Mouse (Mus musculus): ENCODE data around the gene Cyren.

Gene Cyren

GRCm38 (mm10) chr6:34866786-34867185 lies 11.1 kb downstream of the Cyren start:
- DNase-seq (ENCODE audit: low spot score), result no peak

- DNase-seq (ENCODE audit: low spot score), result no peak
Observed at GRCm38 (mm10) chr6:34865711-34866593, 11.9 kb downstream of the Cyren start.

DNA sequence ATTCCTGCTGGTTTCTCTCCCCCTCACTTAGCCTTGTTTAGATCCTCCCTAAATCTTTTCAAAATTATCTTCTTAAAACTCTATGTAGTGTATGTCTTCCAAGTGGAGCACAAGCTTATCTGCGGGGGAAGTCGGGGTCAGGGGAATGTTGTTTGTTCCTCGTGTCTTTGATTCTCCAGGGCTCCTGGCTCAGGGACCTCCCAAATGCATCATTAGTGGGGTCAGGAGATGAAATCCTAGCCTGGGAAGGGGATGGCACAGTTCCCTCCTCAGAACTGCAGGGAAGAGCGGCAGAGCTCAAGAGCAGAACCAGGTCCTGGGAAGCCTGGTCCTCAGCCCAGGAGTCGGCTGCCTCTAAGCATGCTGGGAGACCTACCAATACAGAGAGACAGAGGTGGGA lies 12.6 kb downstream of the Cyren start:
- no peak for DNase-seq (ENCODE audit: low spot score)

DNA sequence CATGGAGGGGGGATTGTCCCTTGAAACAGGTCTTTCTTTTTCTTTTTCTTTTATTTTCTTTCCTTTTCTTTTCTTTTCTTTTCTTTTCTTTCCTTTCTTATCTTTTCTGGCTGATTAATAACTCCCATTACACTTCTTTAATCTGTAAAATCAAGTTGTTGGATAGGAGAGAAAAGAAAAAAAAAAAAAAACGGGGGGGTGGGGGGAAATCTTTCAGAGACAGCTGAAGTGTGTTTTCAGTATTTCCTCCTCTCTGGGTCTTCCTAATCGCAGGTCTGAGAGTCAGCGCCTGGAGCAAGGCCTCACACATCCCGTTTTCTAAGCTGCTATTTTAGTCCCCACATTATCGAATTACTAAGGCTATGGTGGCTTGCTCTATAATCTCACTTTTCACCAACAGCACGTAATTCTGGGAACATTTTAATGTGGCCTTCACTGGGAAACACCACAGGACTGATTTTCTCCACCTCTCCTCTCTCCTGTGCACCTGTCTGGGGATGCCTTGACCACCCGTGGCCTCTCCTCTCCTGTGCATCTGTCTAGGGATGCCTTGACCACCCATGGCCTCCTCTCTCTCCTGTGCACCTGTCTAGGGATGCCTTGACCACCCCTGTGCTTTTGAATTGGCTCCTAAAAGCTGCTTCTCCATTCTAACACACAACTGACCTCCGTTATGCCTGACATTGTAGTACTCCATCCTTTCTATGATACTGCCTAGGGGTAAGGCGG lies 13.9 kb downstream of the Cyren start:
- DNase-seq (ENCODE audit: low spot score), result no peak

DNA sequence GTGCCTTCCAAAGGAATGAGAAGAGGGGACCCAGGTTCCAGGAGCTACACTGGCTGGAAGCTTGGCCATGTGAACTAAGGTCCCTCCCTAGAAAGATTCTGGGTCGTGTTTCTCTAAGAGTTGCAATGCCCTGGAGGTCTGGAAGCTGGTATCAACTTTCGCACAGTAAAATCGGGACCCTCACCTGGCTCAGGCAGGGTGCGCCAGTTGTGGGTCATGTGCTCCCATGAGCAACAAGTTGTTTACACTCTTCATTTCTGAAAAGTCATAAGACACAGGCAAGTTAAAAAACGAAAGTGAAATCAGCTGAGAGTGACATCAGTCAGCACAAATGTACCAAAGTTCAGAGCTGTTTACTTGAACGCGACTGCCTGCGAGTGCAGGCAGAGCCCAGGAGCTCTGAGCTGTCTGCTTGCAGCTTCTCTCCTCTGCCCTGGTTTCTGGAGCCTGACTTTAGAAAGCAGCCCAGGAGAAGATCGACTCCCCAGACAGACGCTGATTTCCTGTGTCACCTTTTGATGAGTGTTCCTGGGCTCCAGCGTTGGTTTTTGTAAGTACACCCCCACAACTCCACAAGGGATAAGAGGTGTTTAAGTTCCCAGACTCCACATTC lies 15.0 kb downstream of the Cyren start, which contains the start of gene Tmem140:
Gene Tmem140 (plus strand): TSS at position 356 of the 613 bp plus-strand sequence.
- DNase-seq (ENCODE audit: low spot score), result no peak

DNA sequence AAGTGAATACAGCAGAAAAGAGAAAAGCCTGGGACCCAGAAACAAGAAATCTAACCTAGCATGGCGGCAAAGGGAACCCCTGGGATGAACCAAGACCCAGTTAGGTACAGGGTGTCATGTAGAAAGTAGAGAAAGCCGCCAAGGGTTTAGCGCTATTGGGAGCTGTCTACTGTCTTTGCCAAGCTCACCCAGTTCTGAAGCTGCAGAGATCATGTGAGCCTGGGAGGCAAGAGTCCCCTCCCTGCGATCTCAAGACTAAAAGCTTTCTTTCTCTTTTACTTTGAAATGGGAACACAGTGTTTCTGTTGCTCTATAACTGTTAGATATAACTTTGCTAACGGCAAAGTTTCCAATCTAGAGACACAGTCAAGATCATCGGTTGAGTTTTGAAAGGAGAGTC lies 15.5 kb downstream of the Cyren start:
- DNase-seq (ENCODE audit: low spot score), result no peak

DNA sequence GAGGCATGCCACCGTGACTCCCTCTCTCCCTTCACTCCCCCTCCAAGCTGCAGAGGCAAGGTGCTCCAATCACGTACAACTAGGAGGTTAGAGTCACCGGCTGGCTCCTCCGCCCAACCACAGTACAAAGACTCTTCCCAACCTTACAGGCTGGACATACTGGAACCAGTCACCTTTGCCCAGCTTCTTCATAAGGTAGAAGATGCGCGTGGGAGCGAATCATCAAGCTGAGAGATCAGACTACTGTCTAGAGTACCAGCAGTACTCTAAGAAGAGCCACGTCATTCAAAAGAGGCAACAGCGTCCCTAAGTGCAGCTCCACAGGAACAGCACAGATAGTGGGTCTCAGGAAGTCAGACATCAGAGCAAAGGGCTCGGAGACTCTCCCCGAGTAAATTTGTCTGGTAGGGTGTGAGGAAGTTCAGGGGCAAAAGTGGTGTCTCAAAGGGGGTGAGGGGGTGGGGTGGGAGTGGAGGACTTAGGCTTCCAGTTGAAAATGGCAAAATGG lies 16.3 kb downstream of the Cyren start:
- DNase-seq (ENCODE audit: low spot score), result no peak

DNA sequence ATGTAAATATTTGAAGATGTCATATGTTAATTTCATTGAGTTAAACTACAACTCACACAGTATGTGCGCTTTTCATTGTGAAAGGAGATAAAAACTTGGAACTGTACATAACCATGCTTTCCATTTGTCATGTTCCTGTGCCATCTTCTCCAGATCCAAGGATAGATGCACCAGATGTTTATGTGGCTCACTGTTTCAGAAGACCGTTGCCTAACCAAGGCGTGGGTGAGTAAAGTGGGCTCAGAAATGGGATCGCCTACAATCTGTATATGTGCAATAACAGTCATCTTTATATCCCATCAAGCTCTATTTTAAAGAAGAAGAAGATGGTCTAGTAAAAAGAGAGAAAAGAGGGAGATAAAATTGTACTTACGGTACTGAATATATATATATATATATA lies 45.5 kb downstream of the Cyren start:
- DNase-seq (ENCODE audit: low spot score), result no peak

DNA sequence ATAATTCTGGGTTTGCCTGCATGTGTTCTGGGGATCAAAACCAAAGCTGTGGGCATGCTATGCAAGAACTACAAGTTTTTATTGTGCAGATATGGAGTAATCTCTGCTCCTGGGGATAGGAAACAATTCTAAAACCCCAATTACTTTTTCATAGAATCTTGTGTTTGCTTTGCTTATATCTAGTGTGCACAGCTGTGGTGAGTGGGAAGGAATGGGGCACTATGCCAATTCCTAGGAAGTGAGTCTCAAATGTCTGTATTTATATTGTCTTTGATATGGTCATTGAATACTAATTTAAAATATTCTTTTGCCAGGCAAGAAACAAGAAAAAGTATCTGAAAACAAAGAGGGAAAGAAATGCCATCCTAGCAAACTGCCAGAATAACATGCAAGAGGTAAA lies 53.5 kb downstream of the Cyren start:
- no peak for DNase-seq (ENCODE audit: low spot score)
